Mouse (Mus musculus) heart, embryonic 10.5 days (tissue): ENCODE measurements around the gene Mcrip1. TPM values are rescaled to one million over a fixed set of nuclear protein-coding genes. Genes with fewer than 3 reads are reported as not detected.

ENCODE experiments used
- DNase-seq: peaks from one replicate; pipeline ENCODE4 v3.0.0-alpha.2; 2017; ENCODE audit warnings: low spot score
- H3K27ac ChIP-seq: fragments of 300-500 bp; sonication (generic); 2 replicates; pipeline ENCODE4 v1.5.1; 2016; ENCODE audit warnings: mild to moderate bottlenecking
- H3K27me3 ChIP-seq: fragments of 300-500 bp; sonication (generic); 2 replicates; pipeline ENCODE4 v1.6.1; 2016; ENCODE audit warnings: mild to moderate bottlenecking; ENCODE audit not compliant: poor library complexity, insufficient read depth, severe bottlenecking
- H3K36me3 ChIP-seq: fragments of 300-500 bp; sonication (generic); 2 replicates; pipeline ENCODE4 v1.6.1; 2016; ENCODE audit warnings: mild to moderate bottlenecking, moderate library complexity
- H3K4me1 ChIP-seq: fragments of 300-500 bp; sonication (generic); 2 replicates; pipeline ENCODE4 v1.6.1; 2016; ENCODE audit warnings: mild to moderate bottlenecking
- H3K4me3 ChIP-seq: fragments of 300-500 bp; sonication (generic); 2 replicates; pipeline ENCODE4 v1.5.1; 2016; ENCODE audit warnings: mild to moderate bottlenecking, moderate library complexity
- H3K9me3 ChIP-seq: fragments of 300-500 bp; sonication (generic); 2 replicates; pipeline ENCODE4 v1.6.1; 2016; ENCODE audit warnings: mild to moderate bottlenecking, moderate library complexity
- WGBS: fragments of 180-500 bp; shearing (Covaris S2); methylation state at CpG from one replicate; pipeline ENCODE4 v1.1.7; 2016; 5-methylcytosine and 5-hydroxymethylcytosine counted together
- polyA plus RNA-seq: library from polyadenylated mRNA; unstranded; fragments of >200 nt; fragmentation: Nextera tagmentation; extraction: Ambion mirVana; gene quantifications from 2 replicates; pipeline ENCODE4 v1.2.1, GENCODE M21; 2016

Mcrip1 gene
- polyA plus RNA-seq, 1 experiment from 2014 or later = 186 TPM

DNA sequence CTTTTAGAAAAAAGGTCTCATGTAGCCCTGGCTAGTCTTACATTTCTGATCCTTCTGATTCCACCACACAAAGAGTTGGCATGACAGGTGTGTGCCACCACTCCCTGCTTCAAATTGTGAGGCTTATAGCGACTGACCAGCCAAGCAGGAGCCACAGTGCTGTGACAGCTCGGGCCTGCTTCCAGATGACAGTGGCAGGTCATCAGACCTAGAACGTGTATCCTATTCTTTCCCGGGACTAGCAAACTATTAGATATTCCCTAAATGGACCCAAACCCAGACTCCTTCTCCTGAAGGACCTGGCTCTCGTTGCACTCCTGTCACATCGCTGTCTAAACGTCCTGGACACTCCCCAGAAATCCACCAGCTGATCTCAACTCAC lies 750 bp downstream of the Mcrip1 start:
- H3K36me3 ChIP-seq = peaks cover 23% of the 10 kb centered on the region
- peaks cover 39% of the 10 kb centered on the region for H3K4me1 ChIP-seq
- H3K9me3 ChIP-seq = no peaks in the 10 kb centered on the region
- H3K27me3 ChIP-seq = no peaks in the 10 kb centered on the region
- DNase-seq = no peak
- H3K27ac ChIP-seq = peak overlapping the region; percentile 98
- peak overlapping the region; percentile 91 for H3K4me3 ChIP-seq
- 25% methylated on average over 7 of the region's 7 CpGs for WGBS

DNA sequence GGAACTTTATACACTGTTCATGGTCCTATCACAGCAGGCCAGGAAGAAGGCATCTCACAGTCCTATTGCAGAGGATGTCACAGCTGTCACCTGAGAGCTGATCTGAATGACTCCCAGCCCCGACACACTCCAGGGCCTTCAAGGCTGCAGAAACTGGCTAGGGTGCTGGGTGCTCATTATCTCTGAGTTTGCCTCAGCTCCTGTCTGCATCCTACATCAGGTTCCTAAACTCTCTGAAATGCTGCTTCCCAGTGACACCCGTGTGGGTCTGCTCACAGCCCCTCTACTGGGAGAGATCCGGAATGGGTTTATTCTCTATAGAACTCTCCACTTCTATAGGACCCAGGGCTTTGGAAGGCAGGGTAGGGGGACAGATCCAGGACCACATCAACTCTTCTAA lies 1.3 kb downstream of the Mcrip1 start:
- H3K4me1 ChIP-seq = peaks cover 39% of the 10 kb centered on the region
- peak overlapping the region; percentile 91 for H3K4me3 ChIP-seq
- H3K9me3 ChIP-seq = no peaks in the 10 kb centered on the region
- no peaks in the 10 kb centered on the region for H3K27me3 ChIP-seq
- no peak for DNase-seq
- peaks cover 29% of the 10 kb centered on the region for H3K36me3 ChIP-seq
- H3K27ac ChIP-seq = peak overlapping the region; percentile 98; the same call in 1 of the 2 replicates
- WGBS = 83% methylated on average over 3 of the region's 3 CpGs

DNA sequence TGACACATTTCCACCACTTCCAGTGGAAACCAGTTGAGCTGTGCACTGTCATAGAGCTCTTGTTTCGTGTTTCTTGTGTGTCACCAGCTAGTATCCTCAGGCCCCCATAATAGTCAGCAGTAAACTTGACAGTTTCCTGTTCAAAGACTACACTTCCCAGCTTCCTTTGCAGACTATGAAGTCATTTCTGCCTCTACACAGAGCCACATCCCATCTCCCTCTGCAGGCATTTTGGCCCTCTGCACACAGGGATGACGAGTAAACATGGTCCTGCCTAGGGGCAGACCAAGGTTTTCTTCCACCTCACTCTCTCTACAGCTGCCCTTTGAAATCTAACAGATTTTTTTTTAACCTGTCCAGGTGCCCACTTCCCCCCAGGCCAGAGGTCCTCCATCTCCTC lies 2.1 kb downstream of the Mcrip1 start:
- H3K27me3 ChIP-seq = no peaks in the 10 kb centered on the region
- no peak overlapping the region for H3K27ac ChIP-seq
- peaks cover 36% of the 10 kb centered on the region for H3K36me3 ChIP-seq
- DNase-seq = no peak
- H3K4me1 ChIP-seq = peaks cover 45% of the 10 kb centered on the region
- 65% methylated on average over 2 of the region's 2 CpGs for WGBS
- H3K4me3 ChIP-seq = no peak overlapping the region
- no peaks in the 10 kb centered on the region for H3K9me3 ChIP-seq

DNA sequence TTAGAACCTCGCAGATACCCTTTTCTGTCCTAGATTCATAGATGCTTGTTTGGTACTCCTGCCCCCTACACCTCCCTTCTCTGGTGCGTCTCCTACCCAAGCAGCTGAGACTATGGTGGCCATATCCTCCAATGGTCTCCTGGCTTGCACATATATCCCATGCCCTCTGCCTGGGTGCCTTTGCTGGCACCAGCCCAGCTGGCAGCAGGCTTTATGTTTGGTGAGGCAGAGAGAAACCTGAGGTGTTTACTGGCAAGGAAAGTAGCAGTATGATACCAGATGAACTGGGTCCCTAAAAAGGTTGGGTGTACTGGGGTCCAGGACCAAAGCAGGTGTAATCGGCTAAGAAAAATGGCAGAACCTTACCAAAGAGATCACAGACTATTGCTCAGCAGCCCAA lies 3.6 kb downstream of the Mcrip1 start:
- no peak for DNase-seq
- H3K4me3 ChIP-seq = no peak overlapping the region
- H3K27ac ChIP-seq = no peak overlapping the region
- H3K4me1 ChIP-seq = peaks cover 51% of the 10 kb centered on the region
- no peaks in the 10 kb centered on the region for H3K9me3 ChIP-seq
- WGBS = 92% methylated on average over 3 of the region's 3 CpGs
- no peaks in the 10 kb centered on the region for H3K27me3 ChIP-seq
- H3K36me3 ChIP-seq = peaks cover 43% of the 10 kb centered on the region

DNA sequence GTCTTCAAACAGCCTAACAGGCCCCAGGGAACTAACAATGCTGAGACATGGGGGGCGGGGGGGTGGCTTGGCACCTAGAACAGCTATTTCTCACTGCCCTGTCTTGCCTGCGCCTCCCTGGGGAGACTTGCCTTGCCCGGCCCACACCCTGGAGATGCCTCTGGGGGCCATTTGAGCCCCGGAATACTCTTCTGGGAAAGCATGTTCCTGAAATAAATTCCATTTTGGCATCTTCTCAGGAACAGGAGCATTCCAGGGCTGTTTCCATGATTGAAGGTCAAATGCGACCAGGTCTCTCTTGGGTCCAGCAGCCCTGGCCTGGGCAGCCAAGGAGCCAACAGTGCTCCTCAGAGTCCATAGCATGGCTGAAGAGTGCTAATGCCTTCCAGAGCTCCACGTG lies 7.2 kb downstream of the Mcrip1 start:
- Histone ChIP-seq H3K9me3 (no peaks in the 10 kb centered on the region), H3K27me3 (peaks cover 14% of the 10 kb centered on the region; the same call in 1 of the 2 replicates), H3K4me3 (0 out of 2 replicates have a peak overlapping the region, but pooled peaks have one; percentile 0), H3K4me1 (peaks cover 45% of the 10 kb centered on the region), H3K27ac (no peak overlapping the region), H3K36me3 (peaks cover 43% of the 10 kb centered on the region)
- WGBS = 73% methylated on average over 6 of the region's 6 CpGs
- no peak for DNase-seq

DNA sequence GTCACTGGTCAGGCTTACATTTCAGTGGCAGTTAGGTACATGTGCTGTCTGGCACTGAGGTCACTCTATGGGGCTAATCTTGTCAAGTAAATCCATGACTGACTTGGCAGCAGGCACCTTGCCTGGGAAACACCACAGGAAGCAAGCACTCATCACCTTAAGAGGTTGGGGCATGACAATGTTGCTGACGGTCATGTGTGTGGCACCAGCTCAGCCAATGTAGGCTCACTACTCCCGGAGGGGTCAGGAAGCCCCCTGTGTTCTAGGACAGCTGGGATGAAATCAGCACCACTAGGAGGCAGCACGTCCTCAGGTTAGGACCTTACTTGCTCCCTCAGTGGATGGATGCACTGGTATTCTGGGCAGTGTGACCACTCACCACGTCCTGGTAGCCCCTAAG lies 7.6 kb downstream of the Mcrip1 start:
- peaks cover 43% of the 10 kb centered on the region for H3K4me1 ChIP-seq
- no peaks in the 10 kb centered on the region for H3K9me3 ChIP-seq
- peaks cover 43% of the 10 kb centered on the region for H3K36me3 ChIP-seq
- H3K27ac ChIP-seq = no peak overlapping the region
- H3K27me3 ChIP-seq = peaks cover 19% of the 10 kb centered on the region; the same call in 1 of the 2 replicates
- no peak for DNase-seq
- 25% methylated on average over 4 of the region's 4 CpGs for WGBS
- H3K4me3 ChIP-seq = no peak overlapping the region

DNA sequence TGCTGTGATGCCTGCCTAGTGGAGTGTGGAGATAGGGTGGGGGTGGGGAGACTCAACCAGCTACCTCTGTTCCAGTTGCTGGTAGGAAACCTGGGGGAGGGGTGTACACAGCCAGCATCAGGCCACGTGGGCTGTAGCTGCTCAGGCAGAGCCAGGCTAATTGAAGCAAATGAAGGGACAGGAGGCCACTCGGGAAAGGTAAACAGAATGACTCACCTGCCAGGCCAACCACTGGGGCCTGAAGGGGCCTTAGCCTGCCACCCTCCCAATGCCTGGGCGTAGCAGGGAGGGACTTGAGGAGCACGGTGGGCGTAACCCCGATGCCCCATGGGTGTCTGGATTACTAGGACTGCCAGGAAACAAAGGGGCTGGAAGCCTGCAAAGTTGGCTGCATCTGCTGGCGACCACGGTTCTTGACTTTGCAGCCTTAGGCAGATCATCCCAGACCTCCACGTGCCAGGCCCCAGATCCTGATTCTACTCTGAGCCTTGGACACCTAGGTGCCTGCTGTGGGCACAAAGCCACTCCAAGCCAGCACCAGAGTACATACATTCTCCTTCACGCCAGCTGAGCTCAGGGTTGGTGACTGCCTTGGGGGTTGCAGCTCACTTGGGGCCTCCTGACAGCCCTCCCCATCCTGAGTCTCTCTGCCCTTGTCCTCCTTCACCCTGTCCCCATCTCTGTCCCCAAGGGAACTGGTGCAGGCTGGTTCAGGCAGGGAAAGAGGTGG lies 10.1 kb downstream of the Mcrip1 start:
- peaks cover 41% of the 10 kb centered on the region for H3K4me1 ChIP-seq
- no peaks in the 10 kb centered on the region for H3K9me3 ChIP-seq
- peaks cover 26% of the 10 kb centered on the region for H3K36me3 ChIP-seq
- 32% methylated on average over 10 of the region's 10 CpGs for WGBS
- H3K27ac ChIP-seq = peak overlapping the region; percentile 78
- no peak for DNase-seq
- H3K27me3 ChIP-seq = peaks cover 40% of the 10 kb centered on the region
- peak overlapping the region; percentile 12; the same call in 1 of the 2 replicates for H3K4me3 ChIP-seq

DNA sequence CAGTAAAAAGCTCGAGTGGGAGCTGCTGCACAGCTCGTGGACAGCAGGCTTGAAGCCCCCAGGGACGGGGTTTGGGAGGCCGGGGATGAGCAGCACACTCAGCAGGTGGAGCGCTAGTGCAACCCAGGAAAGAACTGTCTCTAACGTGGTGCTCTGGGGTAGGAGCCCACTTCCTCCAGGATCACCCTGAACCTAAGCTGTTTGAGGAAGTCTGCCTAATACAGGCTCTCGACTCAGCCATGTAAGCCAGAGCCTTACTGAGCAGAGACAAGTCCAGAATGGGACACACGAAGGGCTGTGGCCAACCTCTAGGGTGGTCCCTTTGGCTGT lies 10.6 kb downstream of the Mcrip1 start:
- H3K27ac ChIP-seq = peak overlapping the region; percentile 78
- no peaks in the 10 kb centered on the region for H3K9me3 ChIP-seq
- no peak for DNase-seq

DNA sequence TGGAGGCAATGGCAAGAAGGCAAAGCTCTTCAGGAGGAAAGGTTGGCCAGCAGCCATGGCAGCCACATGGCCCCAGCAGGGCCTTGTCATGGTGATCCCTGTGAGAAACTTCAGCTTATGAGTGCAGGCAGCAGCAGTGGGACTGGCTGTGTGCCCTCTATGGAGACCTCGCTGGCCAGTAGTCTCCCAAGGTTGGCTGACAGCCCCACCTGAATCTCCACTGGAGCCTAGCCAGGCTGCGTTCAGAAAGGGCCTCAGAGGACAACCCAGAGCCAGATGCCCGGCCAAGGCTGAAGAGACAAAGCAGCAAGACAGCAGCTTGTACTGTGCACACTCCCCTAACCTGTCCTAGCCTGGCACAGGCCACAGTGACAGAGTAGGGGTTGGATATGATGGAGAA lies 11.0 kb downstream of the Mcrip1 start:
- Histone ChIP-seq H3K4me1 (peaks cover 41% of the 10 kb centered on the region), H3K36me3 (peaks cover 17% of the 10 kb centered on the region), H3K4me3 (no peak overlapping the region; the same call in 1 of the 2 replicates), H3K27ac (peak overlapping the region; percentile 78), H3K9me3 (no peaks in the 10 kb centered on the region), H3K27me3 (peaks cover 50% of the 10 kb centered on the region)
- no peak for DNase-seq
- 78% methylated on average over 3 of the region's 3 CpGs for WGBS

More for the DNA sequence above, 10.6 kb downstream of the Mcrip1 start:
- Histone ChIP-seq H3K27me3 (peaks cover 46% of the 10 kb centered on the region), H3K36me3 (peaks cover 21% of the 10 kb centered on the region), H3K4me1 (peaks cover 41% of the 10 kb centered on the region), H3K4me3 (peak overlapping the region; percentile 12)
- 49% methylated on average over 8 of the region's 8 CpGs for WGBS

DNA sequence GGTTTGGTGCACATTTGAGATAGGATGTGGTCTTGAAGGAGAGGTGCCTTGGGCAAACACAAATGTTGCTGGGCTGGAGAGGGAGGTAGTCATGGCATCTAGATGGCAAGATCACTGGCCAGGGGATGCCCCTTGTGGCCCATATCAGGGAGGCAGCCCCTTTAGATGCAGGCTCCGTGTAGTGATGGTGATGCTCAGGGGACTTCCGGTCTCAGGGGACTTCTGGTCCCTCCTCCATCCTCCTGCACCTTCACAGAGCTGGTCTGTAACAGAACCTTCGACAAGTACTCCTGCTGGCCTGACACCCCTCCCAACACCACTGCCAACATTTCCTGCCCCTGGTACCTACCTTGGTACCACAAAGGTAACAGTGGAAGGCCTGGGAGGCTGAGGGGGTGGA lies 13.7 kb downstream of the Mcrip1 start:
- 66% methylated on average over 3 of the region's 3 CpGs for WGBS
- Histone ChIP-seq H3K4me3 (no peak overlapping the region), H3K36me3 (no peaks in the 10 kb centered on the region), H3K9me3 (no peaks in the 10 kb centered on the region), H3K4me1 (peaks cover 35% of the 10 kb centered on the region), H3K27me3 (peaks cover 77% of the 10 kb centered on the region), H3K27ac (no peak overlapping the region)
- no peak for DNase-seq

DNA sequence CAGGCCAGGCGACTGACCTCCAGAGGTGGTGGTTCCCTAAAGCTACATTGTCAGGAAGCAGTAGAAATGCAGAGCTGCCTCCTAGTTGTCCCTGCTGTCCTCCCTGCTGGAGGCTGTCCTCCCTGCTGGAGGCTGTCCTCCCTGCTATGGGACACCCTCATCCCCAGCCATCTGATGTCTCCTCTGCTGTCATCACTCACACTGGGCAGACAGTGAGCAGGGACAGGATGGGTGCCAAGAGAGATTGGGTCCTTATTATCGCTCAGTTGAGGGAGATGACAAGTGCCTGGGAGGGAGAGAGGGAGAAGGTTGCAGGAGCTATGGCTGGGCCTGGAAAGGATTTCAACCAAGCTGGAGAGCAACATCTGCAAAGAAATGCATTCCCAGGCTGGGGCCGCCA lies 14.4 kb downstream of the Mcrip1 start:
- H3K27ac ChIP-seq = no peak overlapping the region
- no peak for DNase-seq
- H3K27me3 ChIP-seq = peaks cover 83% of the 10 kb centered on the region
- no peaks in the 10 kb centered on the region for H3K36me3 ChIP-seq
- WGBS = 60% methylated on average over 3 of the region's 3 CpGs
- H3K9me3 ChIP-seq = no peaks in the 10 kb centered on the region
- H3K4me1 ChIP-seq = peaks cover 40% of the 10 kb centered on the region
- no peak overlapping the region for H3K4me3 ChIP-seq

DNA sequence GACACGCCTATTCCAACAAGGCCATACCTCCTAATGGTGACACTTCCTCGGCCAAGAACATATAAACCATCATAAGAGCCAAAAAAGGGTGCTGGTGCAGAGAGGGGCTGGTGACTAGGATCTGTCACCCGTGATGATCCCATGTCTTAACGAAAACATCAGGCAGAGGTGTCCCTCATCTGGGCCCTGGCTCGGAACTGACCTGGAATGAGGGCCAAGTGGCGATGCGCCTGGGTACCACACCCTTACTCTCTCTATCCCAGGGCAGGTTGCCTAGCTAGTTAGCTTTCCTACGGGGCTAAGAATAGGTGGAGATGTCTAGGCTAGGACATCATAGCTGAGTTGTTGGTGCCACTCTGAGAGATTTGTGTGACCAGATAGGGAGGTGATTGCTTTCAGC lies 15.4 kb downstream of the Mcrip1 start:
- Histone ChIP-seq H3K27me3 (peaks cover 94% of the 10 kb centered on the region), H3K4me3 (no peak overlapping the region), H3K4me1 (peaks cover 32% of the 10 kb centered on the region), H3K36me3 (no peaks in the 10 kb centered on the region), H3K9me3 (no peaks in the 10 kb centered on the region), H3K27ac (no peak overlapping the region; the same call in 1 of the 2 replicates)
- 82% methylated on average over 8 of the region's 8 CpGs for WGBS
- no peak for DNase-seq

DNA sequence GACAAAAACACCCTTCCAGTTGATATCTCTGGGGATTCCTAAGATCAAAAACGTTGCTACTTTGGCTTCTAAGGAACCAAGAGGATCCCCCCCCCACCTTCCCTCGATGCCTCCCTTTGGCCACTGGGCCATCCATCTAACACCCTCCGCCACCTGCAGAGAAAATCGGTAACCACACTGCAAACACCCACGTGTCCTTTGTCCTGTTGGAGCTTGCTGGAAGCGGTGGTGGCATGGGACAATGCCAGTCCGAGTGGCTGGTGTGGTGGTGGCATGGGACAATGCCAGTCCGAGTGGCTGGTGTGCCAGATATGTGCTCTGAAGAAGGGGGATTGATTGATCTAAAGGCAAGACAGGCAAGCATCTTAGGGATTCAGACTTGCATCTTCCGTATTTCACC lies 17.9 kb downstream of the Mcrip1 start:
- peak overlapping the region; percentile 59 for H3K4me3 ChIP-seq
- WGBS = 30% methylated on average over 9 of the region's 9 CpGs
- H3K27me3 ChIP-seq = peaks cover 92% of the 10 kb centered on the region
- peaks cover 22% of the 10 kb centered on the region for H3K4me1 ChIP-seq
- no peak for DNase-seq
- no peaks in the 10 kb centered on the region for H3K36me3 ChIP-seq
- H3K27ac ChIP-seq = no peak overlapping the region
- no peaks in the 10 kb centered on the region for H3K9me3 ChIP-seq
